8 mouse cellular contexts compared by ENCODE assay signal in the genomic region with DNA sequence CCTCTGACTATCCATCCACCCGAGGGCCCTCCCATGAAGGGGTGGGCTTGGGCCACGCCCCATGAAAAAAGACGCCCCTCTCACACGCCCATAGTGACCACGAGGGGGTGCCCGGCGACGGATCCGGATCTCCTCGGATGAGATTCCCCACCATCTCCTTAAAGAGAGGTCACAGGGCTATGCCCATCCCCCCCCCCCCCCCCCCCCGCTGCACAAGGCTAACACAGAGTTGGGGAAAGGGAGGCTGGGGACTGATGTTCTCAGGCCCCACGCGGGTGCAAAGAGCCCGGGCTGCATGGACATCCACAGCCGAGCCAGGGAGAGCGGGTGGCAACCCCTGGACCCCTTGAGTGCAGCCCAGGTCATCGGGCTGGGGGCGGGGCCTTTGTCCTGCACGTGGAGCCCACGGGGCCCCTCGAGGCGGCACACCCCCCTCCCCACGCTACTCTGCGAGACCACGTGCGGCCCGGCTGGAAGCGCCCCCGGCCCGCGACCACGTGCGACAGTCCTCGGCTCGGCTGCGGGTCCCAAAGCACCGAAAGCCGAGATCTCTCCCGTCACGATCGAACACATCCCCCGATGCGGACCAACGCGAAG. TPM values are rescaled to one million over a fixed set of nuclear protein-coding genes. Genes with fewer than 3 reads are reported as not detected.
DNase-seq lines count a peak whose midpoint lies in the region; ATAC-seq and TF ChIP-seq lines count a peak whose summit lies in the region.

No protein-coding gene starts in this region.

- TF ChIP-seq POLR2A in limb, embryonic 14.5 days (IDR thresholded peaks at IDR 0.05; ENCODE audit: borderline replicate concordance, extremely low read depth, insufficient read depth, insufficient read length) = no peak

- TF ChIP-seq CTCF in intestine, postnatal 0 days (IDR thresholded peaks at IDR 0.05; ENCODE audit: low read depth) = peak; percentile 62

- H3K4me2 ChIP-seq in intestine, postnatal 0 days (replicated peaks; ENCODE audit: low read depth) = peak overlapping the region; percentile 73
- peak overlapping the region; percentile 64 for H3K4me2 ChIP-seq in limb, embryonic 14.5 days (replicated peaks; ENCODE audit: low read depth, low read length, severe bottlenecking)
- peak overlapping the region; percentile 75 for H3K4me2 ChIP-seq in midbrain, embryonic 16.5 days (ENCODE audit: low read length)
- H3K4me2 ChIP-seq in stomach, embryonic 14.5 days (replicated peaks; ENCODE audit: low read depth, low read length) = peak overlapping the region; percentile 52

- ATAC-seq in common myeloid progenitor, adult 5-6 weeks (replicated peaks; ENCODE audit: low read depth, poor library complexity, severe bottlenecking) = peak; percentile 24
- ATAC-seq in granulocyte monocyte progenitor cell, adult 5-6 weeks (replicated peaks; ENCODE audit: poor library complexity, severe bottlenecking) = peak; percentile 38
- ATAC-seq in intestine, postnatal 0 days = no peak
- ATAC-seq in limb, embryonic 14.5 days (ENCODE audit: low FRiP score, low read depth) = no peak
- peak; percentile 1 for ATAC-seq in midbrain, embryonic 16.5 days
- peak; percentile 3; the same call in 1 of the 2 replicates for ATAC-seq in stomach, embryonic 14.5 days (ENCODE audit: insufficient number of reproducible peaks, insufficient read depth, low FRiP score, low read depth)

- peaks cover 19% of the 10 kb centered on the region for H3K36me3 ChIP-seq in intestine, postnatal 0 days (ENCODE audit: control insufficient read depth, insufficient read depth)
- H3K36me3 ChIP-seq in limb, embryonic 14.5 days (ENCODE audit: control insufficient read depth, insufficient read depth, low read length) = peaks cover 43% of the 10 kb centered on the region
- peaks cover 13% of the 10 kb centered on the region for H3K36me3 ChIP-seq in midbrain, embryonic 16.5 days (ENCODE audit: control insufficient read depth, insufficient read depth, low read length)
- H3K36me3 ChIP-seq in stomach, embryonic 14.5 days (ENCODE audit: control insufficient read depth, insufficient read depth, low read length) = peaks cover 28% of the 10 kb centered on the region

- H3K9me3 ChIP-seq in intestine, postnatal 0 days (ENCODE audit: control insufficient read depth) = no peaks in the 10 kb centered on the region
- H3K9me3 ChIP-seq in limb, embryonic 14.5 days (ENCODE audit: control insufficient read depth, low read length) = no peaks in the 10 kb centered on the region
- H3K9me3 ChIP-seq in midbrain, embryonic 16.5 days (replicated peaks; ENCODE audit: control insufficient read depth, low read length, poor library complexity, severe bottlenecking) = no peaks in the 10 kb centered on the region
- no peaks in the 10 kb centered on the region for H3K9me3 ChIP-seq in stomach, embryonic 14.5 days (ENCODE audit: control insufficient read depth, low read depth, low read length)

- peak overlapping the region; percentile 81 for H3K9ac ChIP-seq in intestine, postnatal 0 days (ENCODE audit: low read depth, low read length)
- H3K9ac ChIP-seq in limb, embryonic 14.5 days (ENCODE audit: low read depth, low read length, severe bottlenecking) = peak overlapping the region; percentile 98
- peak overlapping the region; percentile 88 for H3K9ac ChIP-seq in midbrain, embryonic 16.5 days (ENCODE audit: low read depth, low read length)
- peak overlapping the region; percentile 98 for H3K9ac ChIP-seq in stomach, embryonic 14.5 days (replicated peaks; ENCODE audit: low read depth, low read length)

- H3K27ac ChIP-seq in intestine, postnatal 0 days (ENCODE audit: low read depth, low read length) = peak overlapping the region; percentile 83
- H3K27ac ChIP-seq in limb, embryonic 14.5 days (replicated peaks; ENCODE audit: low read depth, low read length) = peak overlapping the region; percentile 91
- H3K27ac ChIP-seq in midbrain, embryonic 16.5 days (ENCODE audit: low read length) = peak overlapping the region; percentile 94
- peak overlapping the region; percentile 95 for H3K27ac ChIP-seq in stomach, embryonic 14.5 days (ENCODE audit: low read length)

- DNase-seq in urinary bladder, postnatal 14 days (ENCODE audit: low spot score) = peak; percentile 71
- no peak for DNase-seq in urinary bladder, adult 2 months (ENCODE audit: low spot score)
- peak; percentile 71 for DNase-seq in limb, embryonic 14.5 days (ENCODE audit: low spot score)

- peak overlapping the region; percentile 70 for H3K4me3 ChIP-seq in intestine, postnatal 0 days (ENCODE audit: low read depth, low read length)
- H3K4me3 ChIP-seq in limb, embryonic 14.5 days (replicated peaks; ENCODE audit: low read length) = peak overlapping the region; percentile 100
- peak overlapping the region; percentile 76 for H3K4me3 ChIP-seq in midbrain, embryonic 16.5 days (ENCODE audit: low read depth, low read length)
- H3K4me3 ChIP-seq in stomach, embryonic 14.5 days (ENCODE audit: low read depth, low read length) = peak overlapping the region; percentile 98

- H3K4me1 ChIP-seq in intestine, postnatal 0 days (replicated peaks; ENCODE audit: control insufficient read depth, insufficient read depth, low read length) = no peaks in the 10 kb centered on the region
- peaks cover 19% of the 10 kb centered on the region for H3K4me1 ChIP-seq in limb, embryonic 14.5 days (ENCODE audit: control insufficient read depth, insufficient read depth, low read length)
- H3K4me1 ChIP-seq in midbrain, embryonic 16.5 days (ENCODE audit: control insufficient read depth, insufficient read depth, low read length) = peaks cover 34% of the 10 kb centered on the region
- peaks cover 24% of the 10 kb centered on the region for H3K4me1 ChIP-seq in stomach, embryonic 14.5 days (ENCODE audit: control insufficient read depth, insufficient read depth, low read length)

- WGBS in intestine, postnatal 0 days = under 1% methylated on average over 43 of the region's 45 CpGs
- under 1% methylated on average over 44 of the region's 45 CpGs for WGBS in limb, embryonic 14.5 days
- under 1% methylated on average over 42 of the region's 45 CpGs for WGBS in midbrain, embryonic 16.5 days
- WGBS in stomach, embryonic 14.5 days = under 1% methylated on average over 33 of the region's 45 CpGs

- no peaks in the 10 kb centered on the region for H3K27me3 ChIP-seq in intestine, postnatal 0 days (replicated peaks; ENCODE audit: control insufficient read depth, insufficient read depth, low read length)
- no peaks in the 10 kb centered on the region for H3K27me3 ChIP-seq in limb, embryonic 14.5 days (ENCODE audit: control insufficient read depth, insufficient read depth, low read length)
- H3K27me3 ChIP-seq in midbrain, embryonic 16.5 days (ENCODE audit: control insufficient read depth, insufficient read depth, low read depth, low read length) = no peaks in the 10 kb centered on the region
- no peaks in the 10 kb centered on the region for H3K27me3 ChIP-seq in stomach, embryonic 14.5 days (ENCODE audit: control insufficient read depth, insufficient read depth, low read length)

RNA-seq across cellular contexts. Expression of gene Prmt1, which starts 0.7 kb away (rescaled TPM):
- 183 and 244 TPM in 2 replicates for polyA plus RNA-seq in urinary bladder, adult 2 months (2012; rRNA removed)
- 143 and 170 TPM in 2 replicates for total RNA-seq in common myeloid progenitor, adult 5-6 weeks (2017)
- 104 and 115 TPM in 2 replicates for total RNA-seq in granulocyte monocyte progenitor cell, adult 5-6 weeks (2014; fragmentation: Nextera tagmentation)
- 138 and 190 TPM in 2 replicates for total RNA-seq in granulocyte monocyte progenitor cell, adult 5-6 weeks (2017)
- 124 and 130 TPM in 2 replicates for polyA plus RNA-seq in intestine, postnatal 0 days (2015; fragmentation: Nextera tagmentation; extraction: Ambion mirVana)
- polyA plus RNA-seq in limb, embryonic 14.5 days (2012; rRNA removed) = 607 and 720 TPM in 2 replicates
- 166 and 187 TPM in 2 replicates for polyA plus RNA-seq in limb, embryonic 14.5 days (2014; fragmentation: Nextera tagmentation; extraction: Ambion mirVana)
- polyA plus RNA-seq in midbrain, embryonic 16.5 days (2015; fragmentation: Nextera tagmentation; extraction: Ambion mirVana) = 671 and 697 TPM in 2 replicates
- polyA plus RNA-seq in stomach, embryonic 14.5 days (2014; fragmentation: Nextera tagmentation; extraction: Ambion mirVana) = 165 and 186 TPM in 2 replicates

RNA-seq across cellular contexts. Expression of gene Cpt1c, which starts 11.0 kb away (rescaled TPM):
- 26.1 and 26.8 TPM in 2 replicates for polyA plus RNA-seq in urinary bladder, adult 2 months (2012; rRNA removed)
- total RNA-seq in common myeloid progenitor, adult 5-6 weeks (2017) = 0.23 and 1.2 TPM in 2 replicates
- not detected in 2 replicates for total RNA-seq in granulocyte monocyte progenitor cell, adult 5-6 weeks (2014; fragmentation: Nextera tagmentation)
- not detected in 2 replicates for total RNA-seq in granulocyte monocyte progenitor cell, adult 5-6 weeks (2017)
- polyA plus RNA-seq in intestine, postnatal 0 days (2015; fragmentation: Nextera tagmentation; extraction: Ambion mirVana) = 3.5 and 4.5 TPM in 2 replicates
- polyA plus RNA-seq in limb, embryonic 14.5 days (2012; rRNA removed) = 78.9 and 115 TPM in 2 replicates
- polyA plus RNA-seq in limb, embryonic 14.5 days (2014; fragmentation: Nextera tagmentation; extraction: Ambion mirVana) = 26.3 and 33.6 TPM in 2 replicates
- polyA plus RNA-seq in midbrain, embryonic 16.5 days (2015; fragmentation: Nextera tagmentation; extraction: Ambion mirVana) = 58.4 and 63.1 TPM in 2 replicates
- 24.7 and 25.0 TPM in 2 replicates for polyA plus RNA-seq in stomach, embryonic 14.5 days (2014; fragmentation: Nextera tagmentation; extraction: Ambion mirVana)

RNA-seq across cellular contexts. Expression of gene Irf3, which starts 11.8 kb away (rescaled TPM):
- polyA plus RNA-seq in urinary bladder, adult 2 months (2012; rRNA removed) = 133 and 171 TPM in 2 replicates
- total RNA-seq in common myeloid progenitor, adult 5-6 weeks (2017) = 92.9 and 129 TPM in 2 replicates
- total RNA-seq in granulocyte monocyte progenitor cell, adult 5-6 weeks (2014; fragmentation: Nextera tagmentation) = 76.6 and 105 TPM in 2 replicates
- 87.5 and 88.9 TPM in 2 replicates for total RNA-seq in granulocyte monocyte progenitor cell, adult 5-6 weeks (2017)
- polyA plus RNA-seq in intestine, postnatal 0 days (2015; fragmentation: Nextera tagmentation; extraction: Ambion mirVana) = 53.2 and 56.4 TPM in 2 replicates
- polyA plus RNA-seq in limb, embryonic 14.5 days (2012; rRNA removed) = 142 and 168 TPM in 2 replicates
- 92.5 and 92.7 TPM in 2 replicates for polyA plus RNA-seq in limb, embryonic 14.5 days (2014; fragmentation: Nextera tagmentation; extraction: Ambion mirVana)
- 52.3 and 53.6 TPM in 2 replicates for polyA plus RNA-seq in midbrain, embryonic 16.5 days (2015; fragmentation: Nextera tagmentation; extraction: Ambion mirVana)
- 89.2 and 96.0 TPM in 2 replicates for polyA plus RNA-seq in stomach, embryonic 14.5 days (2014; fragmentation: Nextera tagmentation; extraction: Ambion mirVana)

RNA-seq across cellular contexts. Expression of gene Bcl2l12, which starts 12.8 kb away (rescaled TPM):
- 28.6 and 34.8 TPM in 2 replicates for polyA plus RNA-seq in urinary bladder, adult 2 months (2012; rRNA removed)
- 29.5 and 33.8 TPM in 2 replicates for total RNA-seq in common myeloid progenitor, adult 5-6 weeks (2017)
- 19.4 and 57.9 TPM in 2 replicates for total RNA-seq in granulocyte monocyte progenitor cell, adult 5-6 weeks (2014; fragmentation: Nextera tagmentation)
- 18.4 and 32.9 TPM in 2 replicates for total RNA-seq in granulocyte monocyte progenitor cell, adult 5-6 weeks (2017)
- 18.3 and 19.6 TPM in 2 replicates for polyA plus RNA-seq in intestine, postnatal 0 days (2015; fragmentation: Nextera tagmentation; extraction: Ambion mirVana)
- polyA plus RNA-seq in limb, embryonic 14.5 days (2012; rRNA removed) = 81.3 and 104 TPM in 2 replicates
- 54.9 and 62.9 TPM in 2 replicates for polyA plus RNA-seq in limb, embryonic 14.5 days (2014; fragmentation: Nextera tagmentation; extraction: Ambion mirVana)
- polyA plus RNA-seq in midbrain, embryonic 16.5 days (2015; fragmentation: Nextera tagmentation; extraction: Ambion mirVana) = 7.0 and 8.3 TPM in 2 replicates
- 60.6 and 62.9 TPM in 2 replicates for polyA plus RNA-seq in stomach, embryonic 14.5 days (2014; fragmentation: Nextera tagmentation; extraction: Ambion mirVana)

RNA-seq across cellular contexts. Expression of gene Scaf1, which starts 30.5 kb away (rescaled TPM):
- 58.4 and 63.5 TPM in 2 replicates for polyA plus RNA-seq in urinary bladder, adult 2 months (2012; rRNA removed)
- 9.6 and 17.0 TPM in 2 replicates for total RNA-seq in common myeloid progenitor, adult 5-6 weeks (2017)
- 28.6 and 29.8 TPM in 2 replicates for total RNA-seq in granulocyte monocyte progenitor cell, adult 5-6 weeks (2014; fragmentation: Nextera tagmentation)
- total RNA-seq in granulocyte monocyte progenitor cell, adult 5-6 weeks (2017) = 15.7 and 17.8 TPM in 2 replicates
- 21.7 and 22.6 TPM in 2 replicates for polyA plus RNA-seq in intestine, postnatal 0 days (2015; fragmentation: Nextera tagmentation; extraction: Ambion mirVana)
- polyA plus RNA-seq in limb, embryonic 14.5 days (2012; rRNA removed) = 114 and 135 TPM in 2 replicates
- polyA plus RNA-seq in limb, embryonic 14.5 days (2014; fragmentation: Nextera tagmentation; extraction: Ambion mirVana) = 50.7 and 58.3 TPM in 2 replicates
- polyA plus RNA-seq in midbrain, embryonic 16.5 days (2015; fragmentation: Nextera tagmentation; extraction: Ambion mirVana) = 42.4 and 47.8 TPM in 2 replicates
- 48.9 and 49.8 TPM in 2 replicates for polyA plus RNA-seq in stomach, embryonic 14.5 days (2014; fragmentation: Nextera tagmentation; extraction: Ambion mirVana)

Comparison
In these comparisons a context has a peak if more than half of its experiments do, and no peak if none do; other contexts are left out.
1. ATAC-seq: peak in common myeloid progenitor, adult 5-6 weeks (single experiment), granulocyte monocyte progenitor cell, adult 5-6 weeks (single experiment), midbrain, embryonic 16.5 days (single experiment) and stomach, embryonic 14.5 days (single experiment); none in intestine, postnatal 0 days (single experiment) and limb, embryonic 14.5 days (single experiment).
2. Peak in every context shown above with its lines, with median percentiles within 50 percentile points of each other: H3K27ac ChIP-seq, H3K4me2 ChIP-seq, H3K4me3 ChIP-seq and H3K9ac ChIP-seq.